Mouse (Mus musculus): Measurements from ENCODE around the gene Capn9.

DNA sequence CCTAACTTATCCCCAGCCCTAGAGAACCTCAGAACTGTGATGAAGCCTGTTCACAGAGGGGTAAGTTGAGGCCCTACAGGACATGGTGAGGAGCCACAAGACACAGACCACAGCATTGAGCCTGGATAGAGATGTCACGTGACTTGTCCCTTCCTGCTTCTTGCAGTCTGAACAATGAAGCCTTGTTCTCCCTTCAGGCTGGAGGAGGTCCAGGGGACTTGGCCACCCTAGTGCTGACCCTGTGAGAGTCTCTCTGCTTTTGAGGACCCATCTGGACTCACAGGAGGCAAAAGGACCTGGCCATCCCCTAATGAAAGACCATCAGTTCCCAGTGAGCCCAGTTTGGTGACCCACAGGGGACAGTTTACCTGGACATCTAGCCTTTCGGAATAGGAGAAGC, 6.8 kb upstream of the Capn9 start:
- TF ChIP-seq POLR2A (IDR thresholded peaks at IDR 0.05; ENCODE audit: low read depth, low read length) (no peak), CTCF (conservative IDR thresholded peaks at IDR 0.05 in 1 of 2, IDR thresholded peaks at IDR 0.05 in 1 of 2; ENCODE audit: low read depth in 2 of 2, low read length in 2 of 2) (no peak), TBP (conservative IDR thresholded peaks at IDR 0.05; ENCODE audit: low read depth, low read length) (no peak), TCF12 (IDR thresholded peaks at IDR 0.05; ENCODE audit: low read depth, low read length) (no peak), KAT2A (IDR thresholded peaks at IDR 0.05; ENCODE audit: insufficient replicate concordance, low read length) (no peak), USF1 (IDR thresholded peaks at IDR 0.05; ENCODE audit: low read depth, low read length) (peak; percentile 21), ZC3H11A (IDR thresholded peaks at IDR 0.05; ENCODE audit: low read depth, low read length) (no peak), CHD1 (IDR thresholded peaks at IDR 0.05; ENCODE audit: low read depth, low read length) (no peak), IRF4 (IDR thresholded peaks at IDR 0.05; ENCODE audit: low read depth, low read length) (no peak), BHLHE40 (IDR thresholded peaks at IDR 0.05; ENCODE audit: low read depth, low read length) (0 out of 2 replicates have a peak, but pooled peaks have one; percentile 15), USF2 (conservative IDR thresholded peaks at IDR 0.05; ENCODE audit: low read depth, low read length) (peak; percentile 32; the same call in 1 of the 2 replicates), SMC3 (IDR thresholded peaks at IDR 0.05; ENCODE audit: low read depth, low read length) (no peak), CHD2 (IDR thresholded peaks at IDR 0.05; ENCODE audit: low read length) (no peak)

All from CH12.LX (cell line).